Mouse (Mus musculus) midbrain, embryonic 10.5 days (tissue): Measurements from ENCODE around the gene Bcl7a. TPM values are rescaled to one million over a fixed set of nuclear protein-coding genes. Genes with fewer than 3 reads are reported as not detected.

Experiments
- DNase-seq: peaks from one replicate; pipeline ENCODE4 v3.0.0-alpha.2; 2017; ENCODE audit warnings: low spot score
- H3K27ac ChIP-seq: fragments of 300-500 bp; sonication (generic); replicated peaks from 2 replicates; pipeline ENCODE4 v1.5.1; 2016; ENCODE audit warnings: mild to moderate bottlenecking
- H3K27me3 ChIP-seq: fragments of 300-500 bp; sonication (generic); 2 replicates; pipeline ENCODE4 v1.6.1; 2016; ENCODE audit warnings: low read depth, mild to moderate bottlenecking; ENCODE audit not compliant: poor library complexity, severe bottlenecking
- H3K36me3 ChIP-seq: fragments of 300-500 bp; sonication (generic); 2 replicates; pipeline ENCODE4 v1.6.1; 2016; ENCODE audit warnings: mild to moderate bottlenecking, moderate library complexity
- H3K4me1 ChIP-seq: fragments of 300-500 bp; sonication (generic); 2 replicates; pipeline ENCODE4 v1.6.1; 2016
- H3K4me3 ChIP-seq: fragments of 300-500 bp; sonication (generic); 2 replicates; pipeline ENCODE4 v1.5.1; 2016; ENCODE audit warnings: mild to moderate bottlenecking, moderate library complexity
- H3K9me3 ChIP-seq: fragments of 300-500 bp; sonication (generic); replicated peaks from 2 replicates; pipeline ENCODE4 v1.6.1; 2016; ENCODE audit warnings: mild to moderate bottlenecking
- WGBS: fragments of 180-500 bp; shearing (Covaris S2); methylation state at CpG from one replicate; pipeline ENCODE4 v1.1.7; 2016; 5-methylcytosine and 5-hydroxymethylcytosine counted together
- polyA plus RNA-seq: library from polyadenylated mRNA; unstranded; fragments of >200 nt; fragmentation: Nextera tagmentation; extraction: Ambion mirVana; gene quantifications from 2 replicates; pipeline ENCODE4 v1.2.1, GENCODE M21; 2016

Gene Bcl7a
- polyA plus RNA-seq, 1 experiment from 2014 or later: 35.3 TPM

DNA sequence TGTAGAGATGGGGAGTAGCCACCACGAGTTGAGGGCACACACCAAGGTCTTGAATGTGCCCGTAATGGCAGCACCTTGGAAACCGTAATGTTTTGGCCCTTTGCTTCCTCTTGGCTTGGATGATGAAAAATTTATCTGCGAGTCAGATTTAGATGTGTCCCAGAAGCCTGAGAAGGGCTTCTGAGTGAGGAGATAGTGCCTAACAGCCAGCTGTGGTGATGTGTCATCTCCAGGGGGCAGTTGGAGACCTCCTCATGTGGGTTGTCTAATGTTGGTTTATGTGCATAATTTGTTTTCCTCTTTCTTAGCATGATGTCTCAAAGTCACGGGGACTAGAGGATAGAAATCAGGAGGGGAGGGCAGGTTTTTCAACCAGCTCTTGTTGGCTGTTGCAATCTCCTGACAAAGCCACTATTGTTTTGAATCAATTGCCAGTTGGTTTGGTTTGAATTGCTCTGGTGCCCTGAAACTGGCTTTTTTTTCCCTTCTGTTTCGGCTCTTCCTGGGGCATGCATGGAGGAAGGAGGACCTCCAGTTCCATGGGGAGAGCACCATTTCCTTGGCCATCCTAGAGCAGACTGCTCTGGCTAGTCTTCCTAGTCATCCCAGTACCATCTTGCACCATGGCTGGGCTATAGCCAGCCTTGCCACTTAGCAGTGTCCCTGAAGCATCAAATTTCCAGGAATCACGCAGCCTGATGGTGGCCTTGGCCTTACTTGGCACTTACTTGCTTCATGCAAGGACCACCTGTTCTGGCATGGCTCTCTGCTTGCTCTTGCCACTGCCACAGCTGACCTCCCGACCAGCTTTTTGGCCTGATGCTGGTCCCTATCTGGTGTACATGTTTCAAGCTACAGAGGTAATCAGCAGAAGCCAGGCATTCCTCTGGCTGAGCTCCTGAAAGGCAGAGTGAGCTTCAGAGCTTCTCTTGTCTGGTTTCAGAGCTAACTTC, 73.2 kb downstream of the Bcl7a start:
- no peaks in the 10 kb centered on the region for H3K9me3 ChIP-seq
- WGBS: 75% methylated on average over 8 of the region's 8 CpGs
- no peak overlapping the region for H3K27ac ChIP-seq
- H3K4me1 ChIP-seq: peaks cover 26% of the 10 kb centered on the region
- DNase-seq: no peak
- H3K27me3 ChIP-seq: no peaks in the 10 kb centered on the region
- no peak overlapping the region for H3K4me3 ChIP-seq
- H3K36me3 ChIP-seq: no peaks in the 10 kb centered on the region

DNA sequence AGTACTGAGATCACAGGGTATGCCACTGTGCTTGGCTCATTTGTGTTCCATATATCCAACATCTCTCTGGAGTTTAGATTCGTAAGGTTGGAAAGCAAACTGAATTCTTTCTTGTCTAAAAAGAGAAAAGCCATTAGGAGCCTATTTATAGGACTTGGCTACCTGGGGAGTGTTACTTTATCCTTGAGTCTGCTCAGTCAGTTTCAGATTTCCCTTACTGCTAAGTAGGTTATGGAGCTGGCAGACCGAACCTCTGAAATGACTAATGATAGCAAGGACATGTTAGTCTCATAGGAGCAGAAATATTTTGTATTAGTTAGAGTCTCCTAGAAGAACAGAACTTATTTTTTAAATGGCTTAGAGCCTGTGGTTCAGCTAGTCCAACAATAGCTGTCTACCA, 80.3 kb downstream of the Bcl7a start:
- no peak overlapping the region for H3K27ac ChIP-seq
- peaks cover 9% of the 10 kb centered on the region for H3K36me3 ChIP-seq
- peaks cover 11% of the 10 kb centered on the region; the same call in 1 of the 2 replicates for H3K9me3 ChIP-seq
- peaks cover 6% of the 10 kb centered on the region; the same call in 1 of the 2 replicates for H3K4me1 ChIP-seq
- DNase-seq: no peak
- WGBS: 86% methylated on average over 2 of the region's 2 CpGs
- H3K4me3 ChIP-seq: no peak overlapping the region
- H3K27me3 ChIP-seq: no peaks in the 10 kb centered on the region

Other genes starting within 250 kb of the Bcl7a start
- 1.4 and 1.9 TPM in 2 replicates for gene Rhof, start 211.1 kb upstream of the Bcl7a start, polyA plus RNA-seq
- 7.4 and 7.9 TPM in 2 replicates for gene Setd1b, start 201.6 kb upstream of the Bcl7a start, polyA plus RNA-seq
- 75.7 and 78.5 TPM in 2 replicates for gene Psmd9, start 174.4 kb upstream of the Bcl7a start, polyA plus RNA-seq
- gene Hpd, start 161.1 kb upstream of the Bcl7a start, polyA plus RNA-seq: not detected in 2 replicates
- 7.6 and 10.7 TPM in 2 replicates for gene Wdr66, start 91.7 kb upstream of the Bcl7a start, polyA plus RNA-seq
- 16.0 and 16.7 TPM in 2 replicates for gene Mlxip, start 51.0 kb downstream of the Bcl7a start, polyA plus RNA-seq
- not detected in 2 replicates for gene Lrrc43, start 145.5 kb downstream of the Bcl7a start, polyA plus RNA-seq
- not detected in 2 replicates for gene Il31, start 145.7 kb downstream of the Bcl7a start, polyA plus RNA-seq
- gene B3gnt4, start 166.6 kb downstream of the Bcl7a start, polyA plus RNA-seq: 0.83 and 2.1 TPM in 2 replicates
- gene Diablo, start 180.3 kb downstream of the Bcl7a start, polyA plus RNA-seq: 157 and 166 TPM in 2 replicates
- not detected in 2 replicates for gene Gm49027, start 181.7 kb downstream of the Bcl7a start, polyA plus RNA-seq
- 30.4 and 34.1 TPM in 2 replicates for gene Vps33a, start 229.2 kb downstream of the Bcl7a start, polyA plus RNA-seq